Mouse (Mus musculus) splenic B cell, adult 2 months (primary cell): Measurements from ENCODE around the gene Dmbx1.
A peak's percentile ranks its signal among the peaks of the same experiment; 100 is the strongest.

ENCODE experiments used
- DNase-seq: peaks from one replicate; pipeline ENCODE4 v3.0.0-alpha.2; 2011; ENCODE audit warnings: low read depth, low spot score
- H3K27me3 ChIP-seq: 2 replicates; pipeline ENCODE4 v1.6.1; 2012; ENCODE audit warnings: mild to moderate bottlenecking, low read length, moderate library complexity, mixed read lengths; ENCODE audit not compliant: control insufficient read depth, poor library complexity, insufficient read depth, severe bottlenecking
- H3K36me3 ChIP-seq: 2 replicates; pipeline ENCODE4 v1.6.1; 2012; ENCODE audit warnings: mild to moderate bottlenecking, low read length, moderate library complexity, mixed read lengths; ENCODE audit not compliant: control insufficient read depth, poor library complexity, insufficient read depth, severe bottlenecking

Dmbx1 gene

GRCm38 (mm10) chr4:115939295-115940102 lies at the start of gene Dmbx1:
Dmbx1 (minus strand) TSS chr4:115939926.
- no peaks in the 10 kb centered on the region; the same call in 1 of the 2 replicates for H3K27me3 ChIP-seq
- DNase-seq, result no peak
- H3K36me3 ChIP-seq, result no peaks in the 10 kb centered on the region

GRCm38 (mm10) chr4:115989382-115989781 lies 49.7 kb upstream of the Dmbx1 start:
- H3K36me3 ChIP-seq, result no peaks in the 10 kb centered on the region
- no peak for DNase-seq
- H3K27me3 ChIP-seq, result no peaks in the 10 kb centered on the region

- no peak for DNase-seq
- H3K27me3 ChIP-seq, result no peaks in the 10 kb centered on the region
- no peaks in the 10 kb centered on the region for H3K36me3 ChIP-seq
Observed at GRCm38 (mm10) chr4:115987858-115988530, 48.3 kb upstream of the Dmbx1 start.

- DNase-seq, result no peak
- Histone ChIP-seq H3K27me3 (no peaks in the 10 kb centered on the region), H3K36me3 (no peaks in the 10 kb centered on the region)
Observed at GRCm38 (mm10) chr4:115987436-115987835, 47.7 kb upstream of the Dmbx1 start.

- Histone ChIP-seq H3K27me3 (no peaks in the 10 kb centered on the region), H3K36me3 (no peaks in the 10 kb centered on the region)
- DNase-seq, result no peak
Observed at GRCm38 (mm10) chr4:115984967-115985366, 45.2 kb upstream of the Dmbx1 start.

- peak; percentile 74 for DNase-seq
- no peaks in the 10 kb centered on the region for H3K36me3 ChIP-seq
Observed at GRCm38 (mm10) chr4:115984111-115984510, 44.4 kb upstream of the Dmbx1 start.

GRCm38 (mm10) chr4:115980676-115981075 lies 41.0 kb upstream of the Dmbx1 start:
- DNase-seq, result peak; percentile 78
- Histone ChIP-seq H3K36me3 (no peaks in the 10 kb centered on the region), H3K27me3 (no peaks in the 10 kb centered on the region)

More at GRCm38 (mm10) chr4:115984111-115984510, 44.4 kb upstream of the Dmbx1 start:
- H3K27me3 ChIP-seq, result no peaks in the 10 kb centered on the region

- no peaks in the 10 kb centered on the region for H3K36me3 ChIP-seq
- DNase-seq, result no peak
Observed at GRCm38 (mm10) chr4:115979437-115979836, 39.7 kb upstream of the Dmbx1 start.

GRCm38 (mm10) chr4:115978911-115979310 lies 39.2 kb upstream of the Dmbx1 start:
- no peak for DNase-seq
- Histone ChIP-seq H3K36me3 (no peaks in the 10 kb centered on the region), H3K27me3 (no peaks in the 10 kb centered on the region)

More at GRCm38 (mm10) chr4:115979437-115979836, 39.7 kb upstream of the Dmbx1 start:
- no peaks in the 10 kb centered on the region for H3K27me3 ChIP-seq

- DNase-seq, result no peak
- Histone ChIP-seq H3K36me3 (no peaks in the 10 kb centered on the region), H3K27me3 (no peaks in the 10 kb centered on the region; the same call in 1 of the 2 replicates)
Observed at GRCm38 (mm10) chr4:115972543-115972942, 32.8 kb upstream of the Dmbx1 start.

- DNase-seq, result no peak
- Histone ChIP-seq H3K27me3 (no peaks in the 10 kb centered on the region; the same call in 1 of the 2 replicates), H3K36me3 (no peaks in the 10 kb centered on the region)
Observed at GRCm38 (mm10) chr4:115964446-115964845, 24.7 kb upstream of the Dmbx1 start.

- no peak for DNase-seq
- H3K36me3 ChIP-seq, result no peaks in the 10 kb centered on the region
- H3K27me3 ChIP-seq, result no peaks in the 10 kb centered on the region; the same call in 1 of the 2 replicates
Observed at GRCm38 (mm10) chr4:115963751-115964150, 24.0 kb upstream of the Dmbx1 start.

- DNase-seq, result peak; percentile 10
- Histone ChIP-seq H3K36me3 (no peaks in the 10 kb centered on the region), H3K27me3 (no peaks in the 10 kb centered on the region; the same call in 1 of the 2 replicates)
Observed at GRCm38 (mm10) chr4:115962671-115963412, 23.1 kb upstream of the Dmbx1 start.

GRCm38 (mm10) chr4:115961991-115962390 lies 22.3 kb upstream of the Dmbx1 start:
- Histone ChIP-seq H3K27me3 (no peaks in the 10 kb centered on the region), H3K36me3 (no peaks in the 10 kb centered on the region)
- DNase-seq, result no peak
